Mouse (Mus musculus): ENCODE measurements around the gene Tnrc6b.

DNA sequence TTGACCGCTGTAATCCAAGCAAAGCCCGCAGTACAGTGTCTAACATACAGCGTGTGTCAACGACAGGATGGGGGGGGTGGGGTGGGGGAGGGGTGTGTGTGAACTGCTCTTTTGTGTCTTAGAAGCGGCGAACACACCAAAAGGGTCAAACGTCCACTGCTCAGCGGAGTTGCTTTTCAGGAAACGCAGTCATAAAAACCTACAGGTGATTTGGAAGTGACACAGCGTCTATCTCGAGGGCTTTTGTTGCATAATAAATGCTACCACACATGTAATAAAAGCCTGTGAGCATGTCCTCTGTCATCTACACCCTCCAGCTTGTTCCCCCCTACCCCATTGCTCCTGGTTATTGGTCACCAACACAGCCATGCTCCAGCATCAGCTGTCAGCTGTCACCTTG lies 4.5 kb upstream of the Tnrc6b start:
- TF ChIP-seq CTCF (IDR thresholded peaks at IDR 0.05; ENCODE audit: low read depth, low read length): no peak
- TF ChIP-seq TAL1 (conservative IDR thresholded peaks at IDR 0.05; ENCODE audit: low read depth, low read length): no peak
